Mouse (Mus musculus) hematopoietic stem cell, adult 5-6 weeks (primary cell): ENCODE data around the gene Vash1. TPM values are rescaled to one million over a fixed set of nuclear protein-coding genes. Genes with fewer than 3 reads are reported as not detected.

Experiments used
- ATAC-seq, 2 experiments: fragments of 125-278 bp in 1 of 2; replicated peaks in 1 of 2; 2 replicates each; pipeline ENCODE4 v1.8.0; 2016 to 2017; ENCODE audit warnings: inconsistent platforms in 2 of 2, mild to moderate bottlenecking in 2 of 2, moderate number of reproducible peaks in 2 of 2, low read depth in 1 of 2, moderate TSS enrichment in 1 of 2; ENCODE audit not compliant: low FRiP score in 2 of 2, poor library complexity in 2 of 2, severe bottlenecking in 2 of 2, insufficient read depth in 1 of 2, low TSS enrichment in 1 of 2
- total RNA-seq: library from RNA; stranded (forward); fragments of 172-1452, 232-1000 nt; gene quantifications from 2 replicates; pipeline ENCODE4 v1.2.3, GENCODE M21; 2017

The Vash1 gene
- total RNA-seq, result 2.8 and 3.3 TPM in 2 replicates

DNA sequence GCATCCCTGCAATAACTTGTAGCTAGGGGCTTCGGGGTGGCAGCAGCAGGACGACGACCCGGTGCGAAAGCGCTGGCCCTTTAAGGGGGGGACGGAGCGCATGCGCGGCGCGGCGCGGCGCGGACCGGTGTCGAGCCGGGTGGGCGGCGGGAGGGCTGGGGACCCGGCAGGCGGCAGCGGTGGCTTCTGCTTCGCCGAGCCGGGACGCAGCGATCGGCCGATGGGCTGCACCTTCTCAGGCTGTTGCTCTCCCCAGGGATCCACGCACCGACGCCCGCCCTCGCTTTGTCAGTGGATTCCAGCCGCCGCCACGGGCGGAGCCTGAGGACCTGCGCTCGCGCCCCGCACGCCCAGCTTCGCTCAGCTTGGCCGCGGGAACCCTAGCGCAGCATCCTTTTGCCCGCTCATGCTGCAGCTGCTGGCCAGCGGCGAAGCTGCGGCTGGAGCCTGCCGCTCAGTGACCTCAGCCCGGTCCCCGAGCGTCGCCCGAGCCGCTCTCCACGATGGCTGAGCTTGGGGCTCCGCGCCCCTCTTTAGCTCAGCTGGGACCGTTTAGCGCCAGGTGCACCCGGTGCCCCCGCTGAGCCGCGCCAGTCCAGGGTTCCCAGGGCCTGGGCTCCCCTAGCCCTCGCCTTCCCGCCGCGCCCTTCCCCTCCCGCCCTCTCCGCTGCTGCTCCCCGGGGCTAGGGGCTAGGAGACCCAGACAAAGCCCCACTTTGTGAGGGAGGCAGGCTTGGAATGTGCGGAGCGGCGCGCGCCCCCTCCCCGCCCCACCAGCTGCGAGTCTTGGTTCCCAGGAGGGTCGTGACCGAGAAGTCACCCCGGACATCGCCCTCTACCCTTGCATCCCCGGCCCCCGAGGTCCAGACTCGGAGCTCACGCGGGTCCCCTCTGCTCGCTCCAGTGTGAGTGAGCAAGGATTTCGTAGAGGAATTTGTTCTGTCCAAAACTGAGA, at the start of gene Vash1:
Gene Vash1, plus strand, starts transcription at position 110 of the 955 bp plus-strand sequence.
- peak in 1 of 2 experiments; percentile 47; a peak in 2 of 4 replicates for ATAC-seq

DNA sequence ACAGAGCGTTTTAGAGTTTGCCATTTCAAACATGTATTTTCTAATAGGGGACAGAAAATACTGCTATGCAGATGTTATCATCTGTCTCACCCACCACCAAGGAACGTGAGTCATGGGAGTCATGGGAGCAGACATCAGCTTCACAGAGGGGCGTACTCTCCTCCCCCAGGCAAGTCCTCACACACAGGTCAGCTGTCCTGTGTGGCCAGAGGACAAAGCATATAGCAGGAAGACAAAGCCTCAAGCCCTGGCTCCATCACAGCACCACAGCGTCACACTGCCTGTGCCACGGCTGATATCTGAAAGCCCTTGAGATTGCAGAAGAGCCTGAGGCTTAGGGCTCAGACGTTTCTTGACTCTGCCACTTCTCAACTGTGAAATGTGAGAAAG, 49.7 kb upstream of the Vash1 start:
- ATAC-seq, result no peak; a peak in 1 of 4 replicates

DNA sequence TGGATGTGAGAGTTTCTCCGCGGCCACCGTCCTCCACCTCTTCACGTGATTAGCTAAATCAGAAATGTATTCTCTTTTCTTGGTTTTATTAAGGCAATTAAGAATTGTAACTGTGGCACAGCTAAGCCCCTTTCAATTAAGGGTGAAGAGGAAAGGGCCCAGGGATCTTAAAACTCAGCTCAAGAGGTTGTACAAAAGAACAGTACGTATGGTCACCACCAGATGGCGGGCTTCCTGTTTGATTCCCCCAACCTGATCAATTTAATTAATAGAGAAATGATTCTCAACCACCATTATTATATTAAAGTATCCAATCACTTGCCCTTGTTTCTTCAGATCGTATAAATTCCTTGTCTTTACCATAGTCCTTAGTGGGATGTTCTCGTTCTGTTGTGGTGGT, 36.7 kb upstream of the Vash1 start:
- ATAC-seq, result peak in 1 of 2 experiments; percentile 42; a peak in 1 of 4 replicates

DNA sequence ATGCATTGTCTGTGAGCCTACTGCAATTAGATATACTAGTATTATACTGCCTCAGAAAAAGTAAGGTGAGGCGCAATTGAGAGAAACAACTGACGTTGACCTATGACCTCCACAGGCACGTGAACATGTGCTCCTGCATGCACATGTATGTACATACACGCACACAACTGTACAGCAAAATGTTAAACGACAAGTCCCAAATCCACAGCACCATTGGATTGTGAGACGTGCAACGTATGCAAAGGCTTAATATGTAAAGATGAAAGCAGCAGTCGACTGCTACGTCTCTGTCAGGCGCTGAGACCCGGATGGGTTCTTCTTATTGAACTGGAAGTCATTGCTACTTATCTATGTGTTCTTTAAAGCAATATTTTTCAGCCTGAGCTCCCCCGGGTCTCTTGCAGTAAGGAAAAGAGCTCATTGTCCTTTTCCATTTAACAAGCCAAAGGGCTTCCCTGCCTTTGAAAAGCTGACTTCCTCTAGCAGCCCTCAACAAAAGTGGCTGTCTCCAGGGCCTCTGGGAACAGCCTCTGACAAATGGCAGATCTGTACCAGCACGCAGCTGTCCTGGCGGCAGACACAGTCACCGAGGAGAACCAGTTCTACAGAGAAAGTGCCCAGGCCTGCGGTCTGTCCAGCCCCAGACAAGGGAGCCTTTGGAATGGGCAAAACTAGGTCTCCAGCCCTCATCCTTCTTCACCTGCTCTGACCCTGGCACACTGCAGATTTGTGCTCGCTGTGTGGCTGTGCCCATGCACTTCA, 33.8 kb upstream of the Vash1 start:
- ATAC-seq, result no peak

DNA sequence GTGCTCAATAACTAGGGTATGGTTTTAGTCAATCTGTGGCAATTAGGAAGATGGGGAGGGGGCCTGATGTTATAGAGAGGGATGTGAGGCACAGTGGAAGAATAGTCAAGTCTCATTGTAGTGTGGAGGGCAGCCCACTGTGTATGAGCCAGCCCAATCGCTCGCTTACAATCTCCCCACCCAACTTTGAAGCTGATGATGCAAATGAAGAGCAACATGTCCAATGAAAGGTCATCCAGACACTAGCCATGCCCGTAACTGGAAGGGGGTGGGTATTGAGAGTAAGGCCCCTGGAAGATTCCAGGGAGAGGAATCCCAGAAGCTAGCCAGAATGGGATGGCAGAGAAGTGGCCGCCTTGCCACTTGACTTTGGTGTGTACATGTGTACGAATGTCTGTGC, 33.0 kb upstream of the Vash1 start:
- no peak for ATAC-seq

DNA sequence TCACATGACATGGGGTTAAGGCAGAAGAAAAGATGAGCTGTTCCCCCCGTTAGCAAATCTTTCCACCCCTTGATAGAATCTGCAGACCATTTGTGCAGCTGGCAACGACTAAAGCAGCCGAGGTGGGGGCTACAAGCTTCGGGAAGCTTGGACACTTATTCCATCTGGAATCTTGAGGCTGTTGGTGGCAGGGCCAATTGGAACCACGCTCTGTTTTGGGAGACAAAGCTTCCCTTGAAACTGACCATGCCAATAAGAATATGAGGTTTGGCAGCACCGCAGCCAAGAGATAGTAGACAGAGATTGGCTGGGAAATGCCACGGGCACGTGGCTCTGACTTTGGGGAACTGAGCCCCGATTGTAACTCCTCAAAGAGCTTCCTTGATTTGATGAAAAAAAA, 31.7 kb upstream of the Vash1 start:
- ATAC-seq, result no peak

DNA sequence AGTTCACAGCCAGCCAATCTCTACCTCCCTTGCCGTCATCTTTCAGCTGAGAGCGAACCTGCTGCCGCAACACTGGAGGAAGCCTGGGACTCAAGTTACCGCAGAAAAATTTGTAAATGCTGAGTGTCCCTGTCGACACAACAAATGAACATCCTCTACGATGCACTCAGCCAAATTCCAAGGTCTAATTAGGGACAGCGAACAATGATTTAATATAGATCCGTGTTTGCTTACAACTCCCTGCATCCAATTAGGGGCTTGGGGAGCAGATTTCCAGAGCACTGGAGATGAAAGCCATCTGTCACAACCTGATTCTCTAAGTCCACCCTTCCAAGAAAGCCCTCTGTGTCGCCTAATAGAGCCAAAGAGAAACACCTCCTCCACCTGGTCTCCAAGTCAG, 31.2 kb upstream of the Vash1 start:
- ATAC-seq, result no peak

DNA sequence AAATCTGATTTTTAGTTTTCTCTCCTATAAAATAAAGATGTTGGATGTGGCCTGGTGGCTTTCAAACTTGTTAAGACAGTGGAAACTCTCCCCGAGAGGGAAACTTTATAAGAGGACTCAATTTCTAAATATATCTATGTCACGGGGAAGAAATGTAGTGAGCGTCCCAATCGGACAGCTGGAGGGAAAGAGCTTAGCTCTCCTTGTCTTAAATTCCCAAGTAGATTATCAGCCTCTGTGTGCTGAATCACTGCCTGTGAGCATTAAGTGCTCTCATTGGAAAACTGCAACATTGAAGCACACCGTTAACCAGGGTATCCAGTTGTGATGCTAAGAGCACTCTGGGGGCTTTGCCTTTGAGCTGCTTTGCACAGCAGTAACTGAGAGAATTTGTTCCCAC, 30.8 kb upstream of the Vash1 start:
- ATAC-seq, result no peak

DNA sequence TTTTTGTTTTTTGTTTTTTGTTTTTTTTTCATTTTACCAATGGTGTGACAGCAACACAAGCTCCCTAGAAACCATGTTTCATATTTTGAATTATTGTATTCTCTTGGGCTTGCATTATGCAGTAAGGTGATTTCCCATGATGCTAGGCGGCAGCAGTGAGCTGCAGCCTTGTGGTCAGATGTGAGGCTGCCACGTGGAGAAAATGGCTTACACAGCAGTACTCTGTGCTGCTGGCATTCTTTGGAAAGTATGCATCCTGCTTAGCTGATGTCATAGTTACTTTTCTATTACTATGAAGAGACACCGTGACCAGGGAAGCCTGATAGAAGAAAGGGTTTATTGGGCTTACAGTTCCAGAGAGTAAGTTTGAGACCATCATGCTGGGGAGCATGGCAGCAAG, 30.0 kb upstream of the Vash1 start:
- no peak for ATAC-seq

DNA sequence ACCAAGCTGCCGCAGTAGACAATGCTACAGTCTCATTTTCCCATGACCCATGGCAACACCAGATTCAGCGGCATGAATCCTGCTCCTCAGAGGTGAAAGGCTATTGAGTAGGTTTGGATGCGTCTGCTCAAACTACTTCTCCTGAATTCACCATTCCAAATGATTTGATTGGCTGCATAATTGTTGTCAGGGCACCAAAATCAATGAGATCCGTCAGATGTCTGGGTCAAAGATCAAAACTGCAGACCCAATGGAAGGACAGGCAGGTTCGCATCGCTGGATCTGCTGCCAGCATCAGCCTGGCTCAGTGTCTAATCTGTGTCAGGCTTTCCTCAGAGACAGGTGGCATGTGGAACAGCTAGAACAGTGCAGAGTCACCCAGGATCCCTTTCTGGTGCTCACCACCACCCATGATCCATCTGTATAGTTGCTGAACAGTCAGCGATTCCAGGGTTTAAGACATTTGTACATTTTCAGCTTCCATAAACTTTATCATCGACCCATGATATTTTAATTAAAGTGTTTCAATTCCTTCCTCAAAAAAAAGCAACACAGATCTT, 27.1 kb upstream of the Vash1 start:
- ATAC-seq, result no peak

DNA sequence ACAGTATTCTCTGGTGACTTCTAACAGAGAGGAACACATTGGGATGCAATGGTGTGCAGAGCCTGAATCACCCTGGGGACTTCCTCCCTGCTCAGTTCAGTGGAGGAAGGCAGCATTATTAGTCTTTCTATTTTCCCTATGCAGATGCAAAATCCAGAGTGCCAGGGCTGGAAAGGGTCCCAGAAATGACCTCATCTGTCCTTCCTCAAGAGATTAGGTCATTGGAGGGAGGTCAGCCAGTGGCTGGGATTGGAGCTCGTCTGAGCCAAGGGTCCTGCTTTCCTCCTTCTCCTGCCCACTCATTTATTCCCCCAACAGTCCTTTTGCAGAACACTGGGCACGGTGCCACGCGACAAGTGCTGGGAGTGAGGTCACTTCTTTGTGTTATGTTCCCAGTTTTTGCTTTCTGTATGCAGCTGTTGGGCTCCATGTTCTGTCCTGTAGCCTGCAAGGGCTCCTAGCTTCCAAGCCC, 25.9 kb upstream of the Vash1 start:
- ATAC-seq, result no peak

DNA sequence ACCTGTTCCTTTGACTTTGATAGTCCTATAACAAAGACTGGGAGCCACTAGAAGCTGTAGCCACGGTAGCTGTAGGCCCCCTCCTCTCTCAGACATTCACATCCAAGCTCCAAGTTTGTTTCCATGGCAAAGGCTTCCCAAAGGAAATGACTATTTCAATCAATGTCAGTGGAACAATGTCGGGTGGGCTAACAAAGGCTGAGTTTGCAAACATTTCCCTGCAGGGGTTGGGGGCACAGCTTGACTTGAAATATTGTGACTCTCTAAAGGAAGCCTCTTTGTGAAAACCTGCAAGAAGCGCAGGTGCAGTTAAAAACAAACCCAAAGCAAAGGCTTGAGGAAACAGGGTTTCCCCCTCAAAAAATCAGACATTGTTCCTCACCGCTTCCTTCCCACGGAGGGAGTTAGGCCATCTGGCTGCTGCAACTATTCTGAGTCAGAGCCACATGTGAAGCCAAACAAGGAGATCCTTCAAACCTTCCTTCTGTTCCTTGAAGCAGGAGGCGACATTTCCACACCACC, 19.0 kb upstream of the Vash1 start:
- ATAC-seq, result no peak

DNA sequence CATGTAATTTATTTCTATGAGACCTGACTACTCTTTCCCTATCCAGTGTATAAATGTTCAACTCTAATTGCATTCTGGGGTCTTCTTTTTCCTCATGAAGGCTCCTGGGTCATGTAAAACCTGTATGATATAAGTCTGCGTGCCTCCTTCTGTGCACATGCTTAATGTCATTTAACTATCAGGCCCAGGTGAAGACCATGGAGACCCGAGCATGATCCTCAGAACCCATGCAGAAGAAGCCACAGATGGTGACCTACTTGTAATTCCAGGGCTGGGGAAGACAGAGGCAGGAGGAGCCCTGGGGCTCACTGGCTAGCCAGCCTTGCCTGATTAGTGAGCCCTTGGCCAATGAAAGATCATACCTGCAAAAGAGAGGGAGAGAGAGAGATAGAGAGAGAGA, 18.0 kb upstream of the Vash1 start:
- no peak for ATAC-seq

DNA sequence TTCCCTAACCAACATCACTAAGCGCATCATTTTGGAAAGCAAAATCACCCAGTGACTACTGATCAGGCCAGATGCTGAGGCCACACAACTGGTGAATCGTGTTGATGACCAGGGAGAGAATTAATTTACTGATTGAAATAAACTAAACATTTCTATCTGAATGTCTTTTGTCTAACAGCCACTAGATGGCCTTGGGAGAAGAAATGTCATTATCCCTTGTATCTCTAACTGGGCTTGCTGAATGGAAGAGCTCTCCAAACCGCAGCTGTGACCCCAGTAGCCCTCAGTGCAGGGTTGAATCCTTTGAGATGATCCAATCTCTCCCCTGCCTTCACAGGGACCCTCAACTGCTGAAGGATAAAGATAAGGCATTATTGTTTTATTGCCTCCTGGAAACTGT, 12.8 kb upstream of the Vash1 start:
- ATAC-seq, result 0 out of 4 replicates have a peak, but pooled peaks of 1 of the 2 experiments have one; percentile 42

DNA sequence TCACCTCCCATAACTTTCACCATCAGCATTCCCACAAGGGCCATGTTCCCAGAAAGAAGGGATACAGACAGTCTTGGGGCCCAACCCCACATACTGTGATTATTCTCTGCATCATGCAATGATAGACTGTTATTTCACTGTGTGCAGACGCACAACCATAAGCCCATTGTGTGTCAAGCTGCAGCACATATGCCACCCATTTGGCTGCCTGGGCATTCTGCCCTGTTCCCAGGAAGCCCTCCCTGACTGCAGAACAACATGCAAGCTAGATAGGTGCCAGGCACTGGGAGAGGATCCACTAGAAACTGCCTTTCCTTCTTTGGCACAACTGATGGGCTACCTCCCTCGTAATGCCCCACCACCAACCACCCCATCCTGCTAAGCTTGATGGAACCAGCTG, 10.1 kb upstream of the Vash1 start:
- no peak for ATAC-seq

DNA sequence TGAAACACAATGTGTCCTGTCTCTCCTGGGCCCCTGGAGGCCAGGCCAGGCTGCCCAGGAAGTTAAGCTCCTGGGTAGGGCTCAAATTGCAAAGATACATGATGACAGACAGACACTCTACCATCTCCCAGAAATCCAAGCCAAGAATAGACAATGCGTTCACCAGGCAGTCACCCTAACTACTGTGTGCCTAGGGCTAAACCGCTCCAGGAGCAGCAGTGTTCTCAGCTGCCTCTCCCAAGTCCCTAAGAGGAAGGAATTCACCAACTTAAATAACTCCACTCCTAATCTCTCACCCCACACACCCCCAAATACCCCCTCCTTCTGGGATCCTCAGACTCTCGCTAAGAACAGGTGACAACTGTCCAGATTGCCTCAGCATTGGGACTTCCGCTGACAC, 6.4 kb upstream of the Vash1 start:
- ATAC-seq, result no peak

DNA sequence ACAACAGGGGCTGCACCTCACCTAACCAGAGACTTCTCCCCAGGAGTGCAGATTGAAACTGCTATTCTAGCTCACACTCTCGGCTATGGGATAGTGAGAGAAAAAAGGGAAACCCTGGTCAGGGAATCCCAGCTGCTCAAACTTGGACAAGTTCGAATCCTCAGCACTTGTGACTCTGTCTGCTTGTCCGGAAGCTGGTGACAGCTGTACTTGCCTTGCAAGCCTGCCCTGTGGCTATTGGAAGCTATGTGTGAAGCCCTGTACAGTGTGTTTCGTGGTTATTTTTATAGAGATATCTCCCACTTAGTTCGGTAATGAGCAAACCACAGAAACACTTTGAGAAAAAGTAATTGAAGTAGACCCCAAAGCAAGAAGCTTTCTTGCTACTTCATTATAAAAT, 6.0 kb upstream of the Vash1 start:
- ATAC-seq, result no peak

DNA sequence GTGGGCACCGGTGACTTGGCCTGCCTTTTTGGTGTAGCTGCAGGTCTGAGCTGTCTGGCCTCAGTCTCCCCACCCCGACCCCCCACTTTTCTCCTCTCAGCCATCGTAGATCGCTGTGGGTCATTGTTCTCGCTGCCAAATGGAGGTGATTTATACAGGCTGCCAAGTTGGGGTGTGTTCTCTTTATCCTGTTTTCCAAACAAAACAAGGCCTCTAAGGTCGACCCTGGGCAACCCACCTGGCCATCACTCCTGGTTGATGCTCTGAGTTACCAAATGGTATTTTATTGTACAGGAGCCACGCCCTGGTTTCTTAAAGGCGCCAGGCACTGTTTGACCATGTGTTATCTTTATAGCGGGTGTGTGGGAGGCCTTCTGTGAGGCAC, 1.0 kb downstream of the Vash1 start:
- ATAC-seq, result no peak
